Mouse (Mus musculus): ENCODE measurements around the gene Mcam. TPM values are rescaled to one million over a fixed set of nuclear protein-coding genes. Genes with fewer than 3 reads are reported as not detected.

Gene Mcam
- polyA plus RNA-seq, 1 experiment from 2014 or later = 11.3 TPM

- no peak for ATAC-seq (replicated peaks)
- Histone ChIP-seq H3K4me3 (no peak overlapping the region), H3K9me3 (no peaks in the 10 kb centered on the region), H3K4me2 (replicated peaks) (no peak overlapping the region), H3K9ac (replicated peaks) (no peak overlapping the region), H3K36me3 (peaks cover 28% of the 10 kb centered on the region), H3K27me3 (no peaks in the 10 kb centered on the region), H3K4me1 (no peaks in the 10 kb centered on the region), H3K27ac (replicated peaks) (no peak overlapping the region)
Measured at GRCm38 (mm10) chr9:44144718-44145060, 10.4 kb downstream of the Mcam start.

- Histone ChIP-seq H3K27ac (replicated peaks) (no peak overlapping the region), H3K9ac (replicated peaks) (no peak overlapping the region), H3K27me3 (no peaks in the 10 kb centered on the region), H3K4me1 (no peaks in the 10 kb centered on the region), H3K36me3 (peaks cover 44% of the 10 kb centered on the region), H3K4me2 (replicated peaks) (no peak overlapping the region), H3K4me3 (no peak overlapping the region), H3K9me3 (no peaks in the 10 kb centered on the region)
- no peak for ATAC-seq (replicated peaks)
- WGBS = 62% methylated on average over 3 of the region's 3 CpGs
Measured at GRCm38 (mm10) chr9:44147290-44147689, 13.0 kb downstream of the Mcam start.

GRCm38 (mm10) chr9:44159886-44160285 is 25.6 kb downstream of the Mcam start:
- H3K9me3 ChIP-seq = no peaks in the 10 kb centered on the region
- H3K4me1 ChIP-seq = no peaks in the 10 kb centered on the region
- WGBS = 86% methylated on average over 3 of the region's 3 CpGs
- H3K4me3 ChIP-seq = no peak overlapping the region
- H3K27ac ChIP-seq (replicated peaks) = no peak overlapping the region
- peaks cover 68% of the 10 kb centered on the region for H3K36me3 ChIP-seq
- H3K4me2 ChIP-seq (replicated peaks) = no peak overlapping the region
- ATAC-seq (replicated peaks) = no peak
- H3K27me3 ChIP-seq = no peaks in the 10 kb centered on the region
- H3K9ac ChIP-seq (replicated peaks) = no peak overlapping the region

- Histone ChIP-seq H3K27me3 (no peaks in the 10 kb centered on the region), H3K27ac (replicated peaks) (no peak overlapping the region), H3K4me3 (no peak overlapping the region), H3K9me3 (no peaks in the 10 kb centered on the region), H3K4me1 (no peaks in the 10 kb centered on the region), H3K9ac (replicated peaks) (no peak overlapping the region), H3K36me3 (peaks cover 45% of the 10 kb centered on the region), H3K4me2 (replicated peaks) (no peak overlapping the region)
- ATAC-seq (replicated peaks) = no peak
- 90% methylated on average over 5 of the region's 5 CpGs for WGBS
Measured at GRCm38 (mm10) chr9:44168931-44169330, 34.7 kb downstream of the Mcam start.

- no peaks in the 10 kb centered on the region for H3K9me3 ChIP-seq
- no peak overlapping the region for H3K4me3 ChIP-seq
- peaks cover 32% of the 10 kb centered on the region for H3K36me3 ChIP-seq
- H3K4me1 ChIP-seq = no peaks in the 10 kb centered on the region
- H3K27ac ChIP-seq (replicated peaks) = no peak overlapping the region
- no peaks in the 10 kb centered on the region for H3K27me3 ChIP-seq
- 92% methylated on average over 3 of the region's 3 CpGs for WGBS
- H3K4me2 ChIP-seq (replicated peaks) = no peak overlapping the region
- no peak for ATAC-seq (replicated peaks)
- H3K9ac ChIP-seq (replicated peaks) = no peak overlapping the region
Measured at GRCm38 (mm10) chr9:44170691-44171151, 36.5 kb downstream of the Mcam start.

GRCm38 (mm10) chr9:44175556-44175955 is 41.3 kb downstream of the Mcam start:
- no peak overlapping the region for H3K9ac ChIP-seq (replicated peaks)
- no peak for ATAC-seq (replicated peaks)
- no peaks in the 10 kb centered on the region for H3K9me3 ChIP-seq
- WGBS = 86% methylated on average over 6 of the region's 6 CpGs
- no peak overlapping the region for H3K4me3 ChIP-seq
- no peaks in the 10 kb centered on the region for H3K4me1 ChIP-seq
- no peak overlapping the region for H3K4me2 ChIP-seq (replicated peaks)
- peaks cover 17% of the 10 kb centered on the region for H3K36me3 ChIP-seq
- no peaks in the 10 kb centered on the region for H3K27me3 ChIP-seq
- H3K27ac ChIP-seq (replicated peaks) = no peak overlapping the region

GRCm38 (mm10) chr9:44175957-44176356 is 41.7 kb downstream of the Mcam start:
- H3K4me2 ChIP-seq (replicated peaks) = no peak overlapping the region
- no peak for ATAC-seq (replicated peaks)
- H3K4me1 ChIP-seq = no peaks in the 10 kb centered on the region
- no peaks in the 10 kb centered on the region for H3K27me3 ChIP-seq
- no peaks in the 10 kb centered on the region for H3K9me3 ChIP-seq
- no peak overlapping the region for H3K9ac ChIP-seq (replicated peaks)
- WGBS = 100% methylated on average over 1 of the region's 1 CpGs
- peaks cover 14% of the 10 kb centered on the region for H3K36me3 ChIP-seq
- no peak overlapping the region for H3K4me3 ChIP-seq
- H3K27ac ChIP-seq (replicated peaks) = no peak overlapping the region

GRCm38 (mm10) chr9:44177405-44177804 is 43.1 kb downstream of the Mcam start:
- WGBS = 95% methylated on average over 2 of the region's 2 CpGs

GRCm38 (mm10) chr9:44178389-44178788 is 44.1 kb downstream of the Mcam start:
- Histone ChIP-seq H3K27ac (replicated peaks) (no peak overlapping the region), H3K36me3 (no peaks in the 10 kb centered on the region), H3K27me3 (no peaks in the 10 kb centered on the region), H3K4me2 (replicated peaks) (no peak overlapping the region), H3K4me1 (no peaks in the 10 kb centered on the region), H3K4me3 (no peak overlapping the region), H3K9ac (replicated peaks) (no peak overlapping the region), H3K9me3 (no peaks in the 10 kb centered on the region)
- WGBS = 89% methylated on average over 14 of the region's 14 CpGs
- ATAC-seq (replicated peaks) = no peak

More at GRCm38 (mm10) chr9:44177405-44177804, 43.1 kb downstream of the Mcam start:
- Histone ChIP-seq H3K4me1 (no peaks in the 10 kb centered on the region), H3K4me2 (replicated peaks) (no peak overlapping the region), H3K27ac (replicated peaks) (no peak overlapping the region), H3K9me3 (no peaks in the 10 kb centered on the region), H3K4me3 (no peak overlapping the region), H3K27me3 (no peaks in the 10 kb centered on the region), H3K36me3 (peaks cover 8% of the 10 kb centered on the region), H3K9ac (replicated peaks) (no peak overlapping the region)
- ATAC-seq (replicated peaks) = no peak

- Histone ChIP-seq H3K4me3 (no peak overlapping the region), H3K4me1 (no peaks in the 10 kb centered on the region), H3K4me2 (replicated peaks) (no peak overlapping the region), H3K27ac (replicated peaks) (no peak overlapping the region), H3K9ac (replicated peaks) (no peak overlapping the region), H3K9me3 (no peaks in the 10 kb centered on the region), H3K36me3 (no peaks in the 10 kb centered on the region), H3K27me3 (no peaks in the 10 kb centered on the region)
- WGBS = 97% methylated on average over 12 of the region's 12 CpGs
- no peak for ATAC-seq (replicated peaks)
Measured at GRCm38 (mm10) chr9:44178811-44179210, 44.5 kb downstream of the Mcam start.

- ATAC-seq (replicated peaks) = no peak
Measured at GRCm38 (mm10) chr9:44181537-44181936, 47.3 kb downstream of the Mcam start.

GRCm38 (mm10) chr9:44182260-44182659 is 48.0 kb downstream of the Mcam start:
- Histone ChIP-seq H3K4me2 (replicated peaks) (no peak overlapping the region), H3K27ac (replicated peaks) (no peak overlapping the region), H3K4me1 (no peaks in the 10 kb centered on the region), H3K9me3 (no peaks in the 10 kb centered on the region), H3K27me3 (no peaks in the 10 kb centered on the region), H3K36me3 (no peaks in the 10 kb centered on the region), H3K9ac (replicated peaks) (no peak overlapping the region), H3K4me3 (no peak overlapping the region)
- ATAC-seq (replicated peaks) = no peak
- 89% methylated on average over 3 of the region's 3 CpGs for WGBS

More at GRCm38 (mm10) chr9:44181537-44181936, 47.3 kb downstream of the Mcam start:
- Histone ChIP-seq H3K9ac (replicated peaks) (no peak overlapping the region), H3K4me1 (no peaks in the 10 kb centered on the region), H3K27me3 (no peaks in the 10 kb centered on the region), H3K9me3 (no peaks in the 10 kb centered on the region), H3K36me3 (no peaks in the 10 kb centered on the region), H3K27ac (replicated peaks) (no peak overlapping the region), H3K4me2 (replicated peaks) (no peak overlapping the region), H3K4me3 (no peak overlapping the region)
- 90% methylated on average over 5 of the region's 5 CpGs for WGBS

GRCm38 (mm10) chr9:44188223-44188622 is 54.0 kb downstream of the Mcam start:
- Histone ChIP-seq H3K4me3 (no peak overlapping the region), H3K36me3 (no peaks in the 10 kb centered on the region), H3K9me3 (no peaks in the 10 kb centered on the region), H3K9ac (replicated peaks) (no peak overlapping the region), H3K27ac (replicated peaks) (peak overlapping the region; percentile 5), H3K4me2 (replicated peaks) (peak overlapping the region; percentile 11; the same call in 1 of the 2 replicates), H3K4me1 (peaks cover 14% of the 10 kb centered on the region), H3K27me3 (no peaks in the 10 kb centered on the region)
- ATAC-seq (replicated peaks) = peak; percentile 53; the same call in 1 of the 2 replicates
- WGBS = 22% methylated on average over 12 of the region's 12 CpGs
